Mouse (Mus musculus): ENCODE results near the gene Rasgef1c.

Rasgef1c gene

GRCm38 (mm10) chr11:50024833-50025720 lies 123.4 kb downstream of the Rasgef1c start, which contains the start of gene Rnf130:
Gene Rnf130, plus strand, starts transcription at chr11:50025346.
- peak; percentile 92 for DNase-seq (ENCODE audit: low read depth)

DNA sequence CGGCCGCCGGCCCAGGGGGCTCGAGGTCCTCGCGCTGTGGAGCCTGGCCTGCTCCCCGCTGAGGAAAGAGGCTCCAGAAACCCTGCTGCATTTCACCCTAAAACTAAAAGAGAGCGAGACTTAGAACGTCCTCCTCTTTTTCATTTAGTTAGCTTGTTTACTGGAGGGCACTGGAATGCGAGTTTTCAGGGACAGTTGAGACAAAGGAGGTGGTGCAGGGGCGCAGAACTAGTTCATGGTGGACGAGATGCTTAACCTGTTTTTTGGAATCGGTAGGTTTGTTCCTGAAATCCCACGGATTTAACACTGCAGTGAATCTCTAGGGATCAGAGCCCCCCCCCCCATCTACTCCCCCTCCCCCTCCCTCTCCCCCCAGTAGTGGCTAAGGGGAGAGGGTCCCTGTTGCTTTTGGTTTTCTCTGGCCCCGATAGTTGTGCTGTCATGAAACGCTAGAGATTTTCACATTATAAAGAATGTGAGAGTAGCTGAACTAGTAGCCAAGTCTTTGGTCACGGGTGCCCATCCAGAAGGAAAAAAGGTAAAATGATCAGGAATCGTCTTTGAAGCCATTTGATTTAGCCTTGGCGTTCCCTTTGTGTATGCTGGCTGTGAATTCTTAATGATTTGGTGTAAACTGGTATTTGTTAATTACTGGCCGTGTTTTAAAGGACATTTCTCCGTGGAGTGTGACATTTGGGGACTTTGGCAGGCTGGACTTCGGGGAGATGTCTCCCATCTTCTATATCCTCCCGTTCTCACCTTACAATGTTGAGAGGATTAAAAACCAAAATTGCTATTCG lies 124.3 kb downstream of the Rasgef1c start:
- no peak for DNase-seq (ENCODE audit: low read depth)

- no peak for DNase-seq (ENCODE audit: low read depth)
Observed at GRCm38 (mm10) chr11:50026521-50027090, 125.0 kb downstream of the Rasgef1c start.

GRCm38 (mm10) chr11:50028416-50028815 lies 126.8 kb downstream of the Rasgef1c start:
- DNase-seq (ENCODE audit: low read depth) = peak; percentile 5
